Mouse (Mus musculus) heart, postnatal 0 days (tissue): ENCODE data around the gene Erf.

Experiments
- CTCF ChIP-seq: IDR thresholded peaks from 2 replicates; pipeline ENCODE4 v1.5.1; 2016; ENCODE audit warnings: antibody characterized with exemption, control low read depth, low read depth
- EP300 ChIP-seq: IDR thresholded peaks from 2 replicates; pipeline ENCODE4 v1.6.1; 2016; ENCODE audit warnings: antibody characterized with exemption, low read depth

- TF ChIP-seq EP300: no peak
- no peak for TF ChIP-seq CTCF
These were observed 13.1 kb downstream of the Erf start, which contains the start of gene Gsk3a for GRCm38 (mm10) chr7:25237249-25238014.
